Mouse (Mus musculus): ENCODE results near the gene Bcl2. TPM values are rescaled to one million over a fixed set of nuclear protein-coding genes. Genes with fewer than 3 reads are reported as not detected.
A peak's percentile ranks its signal among the peaks of the same experiment; 100 is the strongest.

Gene Bcl2
- polyA plus RNA-seq, 1 experiment from 2014 or later: 16.4 TPM

GRCm38 (mm10) chr1:106566120-106567086 lies 147.7 kb downstream of the Bcl2 start:
- 83% methylated on average over 6 of the region's 6 CpGs for WGBS
- no peaks in the 10 kb centered on the region for H3K9me3 ChIP-seq (ENCODE audit: control insufficient read depth, low read length)
- peaks cover 2% of the 10 kb centered on the region for H3K4me1 ChIP-seq (ENCODE audit: control insufficient read depth, insufficient read depth, low read depth, low read length)
- H3K27me3 ChIP-seq (replicated peaks; ENCODE audit: control insufficient read depth, insufficient read depth, low read length): no peaks in the 10 kb centered on the region
- peak; percentile 46; the same call in 1 of the 2 replicates for ATAC-seq
- H3K4me3 ChIP-seq (ENCODE audit: low read length): no peak overlapping the region
- peak overlapping the region; percentile 19; the same call in 1 of the 2 replicates for H3K27ac ChIP-seq (ENCODE audit: low read depth, low read length)
- H3K9ac ChIP-seq (ENCODE audit: low read depth, low read length): no peak overlapping the region
- H3K4me2 ChIP-seq (ENCODE audit: low read length): no peak overlapping the region
- H3K36me3 ChIP-seq (ENCODE audit: control insufficient read depth, insufficient read depth, low read length): no peaks in the 10 kb centered on the region

DNA sequence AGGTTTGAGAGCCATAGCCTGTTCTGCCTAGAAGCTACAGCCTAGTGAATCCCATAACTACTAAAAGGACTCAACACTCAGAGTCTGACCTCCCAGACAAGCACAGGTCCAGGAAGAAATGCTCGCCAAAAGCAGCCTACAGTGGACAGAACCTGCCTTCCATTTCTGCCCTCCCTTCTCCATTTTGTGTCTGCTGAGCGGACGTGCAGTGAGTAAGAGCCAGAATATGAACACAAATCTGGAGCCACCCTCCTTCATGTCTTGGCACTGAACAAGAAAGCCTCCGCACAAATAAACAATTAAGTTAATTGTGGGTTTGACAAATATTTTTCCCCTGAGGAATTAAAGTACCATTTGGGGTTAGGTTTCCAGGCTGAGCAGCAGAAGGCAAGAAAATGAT lies 148.8 kb downstream of the Bcl2 start:
- WGBS: 75% methylated on average over 4 of the region's 4 CpGs
- H3K4me2 ChIP-seq (ENCODE audit: low read length): no peak overlapping the region
- no peak overlapping the region for H3K27ac ChIP-seq (ENCODE audit: low read depth, low read length)
- no peaks in the 10 kb centered on the region for H3K9me3 ChIP-seq (ENCODE audit: control insufficient read depth, low read length)
- peaks cover 2% of the 10 kb centered on the region for H3K4me1 ChIP-seq (ENCODE audit: control insufficient read depth, insufficient read depth, low read depth, low read length)
- no peak for ATAC-seq
- no peak overlapping the region for H3K9ac ChIP-seq (ENCODE audit: low read depth, low read length)
- no peaks in the 10 kb centered on the region for H3K36me3 ChIP-seq (ENCODE audit: control insufficient read depth, insufficient read depth, low read length)
- no peak overlapping the region for H3K4me3 ChIP-seq (ENCODE audit: low read length)
- no peaks in the 10 kb centered on the region for H3K27me3 ChIP-seq (replicated peaks; ENCODE audit: control insufficient read depth, insufficient read depth, low read length)

DNA sequence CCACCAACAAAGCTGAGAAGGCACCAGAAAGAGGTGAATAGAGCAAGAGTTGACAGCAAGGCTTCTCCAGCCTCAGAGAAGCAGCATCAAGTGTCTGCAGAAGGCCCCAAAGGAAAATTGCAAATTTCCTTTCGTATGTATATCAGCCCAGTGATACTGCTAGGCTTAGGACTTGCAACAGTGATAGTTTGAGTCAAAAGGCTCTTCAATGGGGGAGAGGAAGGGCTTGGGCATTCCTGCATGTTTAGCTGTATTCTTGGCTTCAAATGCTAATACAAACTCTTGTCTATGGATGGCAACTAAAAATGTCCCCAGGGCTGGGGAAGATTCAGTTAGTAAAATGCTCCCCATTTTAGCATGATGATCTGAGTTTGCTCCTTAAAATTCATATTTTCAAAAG lies 149.6 kb downstream of the Bcl2 start:
- WGBS: 71% methylated on average over 1 of the region's 1 CpGs
- no peak overlapping the region for H3K4me3 ChIP-seq (ENCODE audit: low read length)

GRCm38 (mm10) chr1:106562751-106563150 lies 151.3 kb downstream of the Bcl2 start:
- Histone ChIP-seq H3K36me3 (ENCODE audit: control insufficient read depth, insufficient read depth, low read length) (no peaks in the 10 kb centered on the region), H3K9ac (ENCODE audit: low read depth, low read length) (no peak overlapping the region), H3K4me3 (ENCODE audit: low read length) (no peak overlapping the region), H3K27me3 (replicated peaks; ENCODE audit: control insufficient read depth, insufficient read depth, low read length) (no peaks in the 10 kb centered on the region), H3K4me2 (ENCODE audit: low read length) (no peak overlapping the region), H3K9me3 (ENCODE audit: control insufficient read depth, low read length) (no peaks in the 10 kb centered on the region), H3K27ac (ENCODE audit: low read depth, low read length) (no peak overlapping the region), H3K4me1 (ENCODE audit: control insufficient read depth, insufficient read depth, low read depth, low read length) (peaks cover 2% of the 10 kb centered on the region; the same call in 1 of the 2 replicates)
- 99% methylated on average over 3 of the region's 3 CpGs for WGBS
- ATAC-seq: no peak

More for the DNA sequence above, 149.6 kb downstream of the Bcl2 start:
- H3K4me2 ChIP-seq (ENCODE audit: low read length): no peak overlapping the region
- H3K27me3 ChIP-seq (replicated peaks; ENCODE audit: control insufficient read depth, insufficient read depth, low read length): no peaks in the 10 kb centered on the region
- H3K27ac ChIP-seq (ENCODE audit: low read depth, low read length): no peak overlapping the region
- no peak for ATAC-seq
- H3K4me1 ChIP-seq (ENCODE audit: control insufficient read depth, insufficient read depth, low read depth, low read length): peaks cover 2% of the 10 kb centered on the region; the same call in 1 of the 2 replicates
- H3K9ac ChIP-seq (ENCODE audit: low read depth, low read length): no peak overlapping the region
- H3K36me3 ChIP-seq (ENCODE audit: control insufficient read depth, insufficient read depth, low read length): no peaks in the 10 kb centered on the region
- H3K9me3 ChIP-seq (ENCODE audit: control insufficient read depth, low read length): no peaks in the 10 kb centered on the region

- peaks cover 2% of the 10 kb centered on the region; the same call in 1 of the 2 replicates for H3K4me1 ChIP-seq (ENCODE audit: control insufficient read depth, insufficient read depth, low read depth, low read length)
- H3K4me2 ChIP-seq (ENCODE audit: low read length): no peak overlapping the region
- H3K9me3 ChIP-seq (ENCODE audit: control insufficient read depth, low read length): no peaks in the 10 kb centered on the region
- H3K4me3 ChIP-seq (ENCODE audit: low read length): no peak overlapping the region
- no peak for ATAC-seq
- H3K36me3 ChIP-seq (ENCODE audit: control insufficient read depth, insufficient read depth, low read length): no peaks in the 10 kb centered on the region
- no peaks in the 10 kb centered on the region for H3K27me3 ChIP-seq (replicated peaks; ENCODE audit: control insufficient read depth, insufficient read depth, low read length)
- WGBS: 70% methylated on average over 11 of the region's 11 CpGs
- H3K9ac ChIP-seq (ENCODE audit: low read depth, low read length): no peak overlapping the region
- H3K27ac ChIP-seq (ENCODE audit: low read depth, low read length): no peak overlapping the region
Measured at GRCm38 (mm10) chr1:106561085-106561760, 152.9 kb downstream of the Bcl2 start.

- Histone ChIP-seq H3K4me3 (ENCODE audit: low read length) (no peak overlapping the region), H3K9ac (ENCODE audit: low read depth, low read length) (no peak overlapping the region), H3K36me3 (ENCODE audit: control insufficient read depth, insufficient read depth, low read length) (no peaks in the 10 kb centered on the region), H3K27me3 (replicated peaks; ENCODE audit: control insufficient read depth, insufficient read depth, low read length) (no peaks in the 10 kb centered on the region), H3K9me3 (ENCODE audit: control insufficient read depth, low read length) (no peaks in the 10 kb centered on the region), H3K4me2 (ENCODE audit: low read length) (no peak overlapping the region), H3K27ac (ENCODE audit: low read depth, low read length) (no peak overlapping the region), H3K4me1 (ENCODE audit: control insufficient read depth, insufficient read depth, low read depth, low read length) (no peaks in the 10 kb centered on the region)
- 72% methylated on average over 3 of the region's 3 CpGs for WGBS
- ATAC-seq: no peak
Measured at GRCm38 (mm10) chr1:106560105-106560504, 154.0 kb downstream of the Bcl2 start.

DNA sequence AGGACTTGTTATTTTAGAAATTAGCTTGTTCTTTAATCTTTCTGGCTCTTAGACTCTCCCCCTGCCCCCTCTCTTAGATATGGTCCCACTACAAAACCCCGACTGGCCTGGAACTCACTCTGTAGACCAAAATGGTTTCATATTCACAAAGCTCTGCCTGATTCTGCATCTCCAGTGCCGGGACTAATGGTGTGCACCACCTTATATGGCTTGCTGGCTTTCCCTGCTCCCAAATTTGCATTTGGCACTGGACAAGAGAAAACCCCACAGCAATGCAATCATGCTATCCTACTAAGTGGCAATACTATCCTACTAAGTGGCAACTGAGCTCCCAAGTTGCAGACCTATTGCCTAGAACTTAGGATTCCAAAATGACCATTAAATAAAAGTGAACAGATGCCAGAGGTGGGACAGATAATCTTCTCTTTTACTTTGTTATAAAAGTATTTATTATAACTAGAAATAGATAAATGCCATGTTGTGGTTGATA lies 154.9 kb downstream of the Bcl2 start:
- Histone ChIP-seq H3K9ac (ENCODE audit: low read depth, low read length) (no peak overlapping the region), H3K27me3 (replicated peaks; ENCODE audit: control insufficient read depth, insufficient read depth, low read length) (no peaks in the 10 kb centered on the region), H3K27ac (ENCODE audit: low read depth, low read length) (no peak overlapping the region), H3K9me3 (ENCODE audit: control insufficient read depth, low read length) (no peaks in the 10 kb centered on the region), H3K4me2 (ENCODE audit: low read length) (no peak overlapping the region), H3K4me3 (ENCODE audit: low read length) (no peak overlapping the region), H3K36me3 (ENCODE audit: control insufficient read depth, insufficient read depth, low read length) (no peaks in the 10 kb centered on the region), H3K4me1 (ENCODE audit: control insufficient read depth, insufficient read depth, low read depth, low read length) (no peaks in the 10 kb centered on the region)
- 79% methylated on average over 2 of the region's 2 CpGs for WGBS
- no peak for ATAC-seq

GRCm38 (mm10) chr1:106555498-106556168 lies 158.4 kb downstream of the Bcl2 start:
- 83% methylated on average over 9 of the region's 9 CpGs for WGBS
- Histone ChIP-seq H3K4me1 (ENCODE audit: control insufficient read depth, insufficient read depth, low read depth, low read length) (no peaks in the 10 kb centered on the region), H3K27ac (ENCODE audit: low read depth, low read length) (no peak overlapping the region), H3K4me2 (ENCODE audit: low read length) (no peak overlapping the region), H3K9me3 (ENCODE audit: control insufficient read depth, low read length) (no peaks in the 10 kb centered on the region), H3K36me3 (ENCODE audit: control insufficient read depth, insufficient read depth, low read length) (no peaks in the 10 kb centered on the region), H3K27me3 (replicated peaks; ENCODE audit: control insufficient read depth, insufficient read depth, low read length) (no peaks in the 10 kb centered on the region), H3K4me3 (ENCODE audit: low read length) (no peak overlapping the region), H3K9ac (ENCODE audit: low read depth, low read length) (no peak overlapping the region)
- ATAC-seq: no peak
